Mouse (Mus musculus) layer of hippocampus, adult 6 months (tissue): Measurements from ENCODE around the gene Plcxd3. TPM values are rescaled to one million over a fixed set of nuclear protein-coding genes. Genes with fewer than 3 reads are reported as not detected.

Source experiments
- long read RNA-seq, 2 experiments: library from polyadenylated mRNA; unstranded; transcript quantifications; one replicate each; pipeline ENCODE4 v2.0.0; 2019 to 2020
- polyA plus RNA-seq: library from polyadenylated mRNA; unstranded; fragments of <200 nt; fragmentation: Nextera tagmentation; gene quantifications from 2 replicates; pipeline ENCODE4 v1.2.3, GENCODE M21; 2021

Plcxd3 gene
- polyA plus RNA-seq: 16.6 and 24.2 TPM in 2 replicates
- long read RNA-seq, experiment 1, transcript Plcxd3-201 (3 exons, 1,851 nt): major isoform, 49 of 58 reads
- long read RNA-seq, experiment 1, partial matches to known transcripts: 6 of 58 reads
- long read RNA-seq, experiment 1, other reads (novel, unspliced or antisense): 3 of 58 reads
- long read RNA-seq, experiment 2, transcript Plcxd3-201 (3 exons, 1,851 nt): major isoform, 83 of 86 reads
- long read RNA-seq, experiment 2, partial matches to known transcripts: 0 of 86 reads
- long read RNA-seq, experiment 2, other reads (novel, unspliced or antisense): 3 of 86 reads

GRCm38 (mm10) chr15:4375423-4376220, at the start of gene Plcxd3:
Gene Plcxd3, plus strand, starts transcription at chr15:4375491.

